Mouse (Mus musculus) C2C12 (cell line): ENCODE measurements at regions not wholly inside any gene's neighbourhood (a gene's known extent, or its start where the extent isn't known, plus 50 kb on each side); places are given as distances from the start of the nearest gene placed in this dataset.

Source experiments
- CTCF ChIP-seq: IDR thresholded peaks from one replicate; pipeline ENCODE4 v1.5.1; 2011; ENCODE audit not compliant: control insufficient read depth, insufficient read depth, insufficient read length
- FOSL1 ChIP-seq: IDR thresholded peaks from one replicate; pipeline ENCODE4 v1.8.0; 2011; ENCODE audit warnings: mild to moderate bottlenecking, low read length; ENCODE audit not compliant: poor library complexity, insufficient read depth, severe bottlenecking
- MAX ChIP-seq: IDR thresholded peaks from one replicate; pipeline ENCODE4 v1.6.1; 2011; ENCODE audit warnings: mild to moderate bottlenecking, control low read depth
- MYOD1 ChIP-seq: IDR thresholded peaks from one replicate; pipeline ENCODE4 v1.6.1; 2011; ENCODE audit warnings: low read depth; ENCODE audit not compliant: control insufficient read depth, insufficient read length
- MYOG ChIP-seq: IDR thresholded peaks from one replicate; pipeline ENCODE4 v1.6.1; 2011; ENCODE audit not compliant: control insufficient read depth, insufficient read length; ENCODE audit errors: extremely low read depth
- USF1 ChIP-seq: IDR thresholded peaks from one replicate; pipeline ENCODE4 v1.6.1; 2011; ENCODE audit warnings: low read depth, mild to moderate bottlenecking, control low read depth, moderate library complexity

DNA sequence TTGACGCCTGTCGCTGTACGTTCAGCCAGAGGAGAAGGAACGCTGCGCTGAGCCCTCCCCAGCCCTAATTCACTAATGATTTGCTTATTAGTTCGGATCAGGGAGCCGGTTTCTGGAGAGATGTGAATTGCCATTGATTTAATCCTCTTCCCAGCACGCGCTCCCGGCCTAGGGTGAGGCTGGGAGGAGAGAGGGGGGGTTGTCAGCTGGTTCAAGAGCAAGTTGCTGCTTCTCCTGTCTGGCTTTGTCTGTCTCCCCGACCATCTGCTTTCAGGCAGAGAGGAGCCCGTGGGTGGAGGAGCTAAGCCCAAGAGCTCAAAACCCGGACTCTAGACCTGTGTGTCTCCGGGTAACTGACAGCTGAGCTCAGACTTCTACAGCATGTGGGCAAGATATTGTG is 304.4 kb downstream of the H2al1j start:
- TF ChIP-seq CTCF = no peak
- TF ChIP-seq USF1 = no peak
- TF ChIP-seq MYOD1 = no peak
- TF ChIP-seq MAX = no peak
- TF ChIP-seq FOSL1 = no peak
- no peak for TF ChIP-seq MYOG
